Mouse (Mus musculus) spleen, adult 18-20 months (tissue): ENCODE data around the gene Flrt1.
"Not testable (repeated sequence)": the region's sequence is repeated elsewhere in the genome, so short reads cannot be mapped to it uniquely, and the experiment has no call there.

Experiments
- DNase-seq, 2 experiments: peaks; one replicate each; pipeline ENCODE4 v3.0.0; 2022; ENCODE audit warnings: mixed read lengths in 2 of 2

The Flrt1 gene

GRCm38 (mm10) chr19:7102039-7102438 lies 3.5 kb downstream of the Flrt1 start:
- no peak for DNase-seq

- no peak for DNase-seq
These were observed 5.8 kb downstream of the Flrt1 start for GRCm38 (mm10) chr19:7099620-7100155.

- no peak for DNase-seq
These were observed 12.8 kb downstream of the Flrt1 start for GRCm38 (mm10) chr19:7092756-7093155.

GRCm38 (mm10) chr19:7091448-7092050 lies 14.0 kb downstream of the Flrt1 start:
- no peak for DNase-seq

GRCm38 (mm10) chr19:7090369-7091064 lies 15.0 kb downstream of the Flrt1 start:
- DNase-seq: no peak

- DNase-seq: no peak
These were observed 15.7 kb downstream of the Flrt1 start for GRCm38 (mm10) chr19:7089842-7090251.

GRCm38 (mm10) chr19:7089050-7089449 lies 16.5 kb downstream of the Flrt1 start:
- no peak for DNase-seq

- no peak for DNase-seq
These were observed 17.0 kb downstream of the Flrt1 start for GRCm38 (mm10) chr19:7088558-7088957.

GRCm38 (mm10) chr19:7084734-7085133 lies 20.8 kb downstream of the Flrt1 start:
- DNase-seq: no peak

- DNase-seq: no peak
These were observed 22.3 kb downstream of the Flrt1 start for GRCm38 (mm10) chr19:7083035-7083794.

- no peak for DNase-seq
These were observed 23.8 kb downstream of the Flrt1 start for GRCm38 (mm10) chr19:7081516-7082266.

- DNase-seq: no peak
These were observed 27.3 kb downstream of the Flrt1 start for GRCm38 (mm10) chr19:7078271-7078670.

GRCm38 (mm10) chr19:7077666-7078065 lies 27.9 kb downstream of the Flrt1 start:
- no peak for DNase-seq

- DNase-seq: not testable (repeated sequence)
These were observed 30.2 kb downstream of the Flrt1 start for GRCm38 (mm10) chr19:7075336-7075735.

- no peak for DNase-seq
These were observed 31.3 kb downstream of the Flrt1 start for GRCm38 (mm10) chr19:7073997-7074781.

- no peak for DNase-seq
These were observed 33.3 kb downstream of the Flrt1 start for GRCm38 (mm10) chr19:7072221-7072620.

- DNase-seq: no peak
These were observed 34.8 kb downstream of the Flrt1 start for GRCm38 (mm10) chr19:7070775-7071174.

GRCm38 (mm10) chr19:7069781-7070763 lies 35.5 kb downstream of the Flrt1 start:
- DNase-seq: no peak

- no peak for DNase-seq
These were observed 36.6 kb downstream of the Flrt1 start for GRCm38 (mm10) chr19:7068661-7069531.

GRCm38 (mm10) chr19:7068136-7068535 lies 37.4 kb downstream of the Flrt1 start:
- peak; percentile 46 to 81 for DNase-seq
